Mouse (Mus musculus): Measurements from ENCODE around the gene Lama4. TPM values are rescaled to one million over a fixed set of nuclear protein-coding genes. Genes with fewer than 3 reads are reported as not detected.

The Lama4 gene
- total and polyA plus RNA-seq, 3 experiments = 40.7 to 55.4 (median 51.8) TPM

DNA sequence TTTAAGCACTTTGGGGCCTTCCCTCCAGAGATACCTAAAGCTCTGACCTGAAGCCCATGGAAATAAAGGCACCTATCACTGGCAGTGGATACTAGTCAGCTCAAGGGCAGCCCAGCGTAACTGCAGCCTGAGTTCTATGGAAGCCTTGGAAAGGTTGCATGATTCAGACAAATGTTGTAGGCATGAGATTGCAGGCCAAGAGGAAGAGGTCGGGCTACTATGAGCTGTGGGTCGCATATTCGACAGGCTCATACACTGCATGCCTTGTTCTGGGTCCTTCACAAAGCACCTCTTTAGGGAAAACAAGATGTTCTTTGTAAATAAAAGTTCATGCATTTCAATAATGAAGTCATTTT, 618 bp upstream of the Lama4 start:
- no peak overlapping the region for H3K9ac ChIP-seq (ENCODE audit: low read depth, low read length)
- H3K4me3 ChIP-seq = peak overlapping the region; percentile 72
- peaks cover 10% of the 10 kb centered on the region for H3K79me2 ChIP-seq (replicated peaks; ENCODE audit: control insufficient read depth, insufficient read depth, low read length)
- DNase-seq = no peak
- peaks cover 17% of the 10 kb centered on the region; the same call in 1 of the 2 replicates for H3K36me3 ChIP-seq (ENCODE audit: control insufficient read depth, insufficient read depth, low read length)
- intact Hi-C loops (cut with DNase I) = loop anchor here (1.0 to 5.0 kb wide), 4 partner anchors 43 to 88 kb away; no protein-coding TSS in a partner anchor
- no peaks in the 10 kb centered on the region for H3K27me3 ChIP-seq (ENCODE audit: control insufficient read depth, insufficient read depth, low read length)
- H3K4me1 ChIP-seq (ENCODE audit: control insufficient read depth, insufficient read depth, low read length) = peaks cover 17% of the 10 kb centered on the region
- peak overlapping the region; percentile 96 for H3K27ac ChIP-seq
- WGBS = 22% methylated on average over 4 of the region's 4 CpGs
- no peak for TF ChIP-seq EP300 (IDR thresholded peaks at IDR 0.05; ENCODE audit: insufficient read depth, low read depth, low read length)
- TF ChIP-seq POLR2A (IDR thresholded peaks at IDR 0.05; ENCODE audit: insufficient read depth, low read depth, low read length) = no peak
- no peak for TF ChIP-seq CTCF (IDR thresholded peaks at IDR 0.05)

DNA sequence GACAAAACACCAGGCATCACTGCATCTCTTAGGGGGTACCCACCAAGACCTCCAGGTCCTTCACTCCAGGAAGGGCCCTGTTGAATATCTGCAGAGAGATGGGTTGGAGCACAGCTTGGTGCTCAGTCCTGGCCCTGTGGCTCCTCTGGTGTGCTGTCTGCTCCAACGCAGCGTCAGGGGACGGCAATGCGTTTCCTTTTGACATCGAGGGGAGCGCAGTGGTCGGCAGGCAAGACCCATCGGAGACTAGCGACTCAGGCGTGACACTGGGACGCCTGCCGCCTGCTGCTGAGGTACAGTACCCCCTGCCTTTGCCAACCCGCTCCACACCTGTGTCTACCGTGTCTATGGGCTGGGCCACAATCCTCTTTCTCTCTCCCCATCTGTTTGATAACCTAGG, 542 bp downstream of the Lama4 start:
- 1% methylated on average over 14 of the region's 14 CpGs for WGBS
- peaks cover 28% of the 10 kb centered on the region for H3K36me3 ChIP-seq (ENCODE audit: control insufficient read depth, insufficient read depth, low read length)
- H3K4me1 ChIP-seq (ENCODE audit: control insufficient read depth, insufficient read depth, low read length) = peaks cover 21% of the 10 kb centered on the region
- H3K27ac ChIP-seq = peak overlapping the region; percentile 96
- H3K27me3 ChIP-seq (ENCODE audit: control insufficient read depth, insufficient read depth, low read length) = no peaks in the 10 kb centered on the region
- intact Hi-C loops (cut with DNase I) = loop anchor here (1.0 to 5.0 kb wide), 3 partner anchors 41 to 84 kb away; no protein-coding TSS in a partner anchor
- H3K4me3 ChIP-seq = peak overlapping the region; percentile 72
- peak; percentile 58 to 73 for DNase-seq
- H3K79me2 ChIP-seq (replicated peaks; ENCODE audit: control insufficient read depth, insufficient read depth, low read length) = peaks cover 10% of the 10 kb centered on the region
- peak; percentile 41; the same call in 1 of the 2 replicates for TF ChIP-seq CTCF (IDR thresholded peaks at IDR 0.05)
- TF ChIP-seq POLR2A (IDR thresholded peaks at IDR 0.05; ENCODE audit: insufficient read depth, low read depth, low read length) = no peak
- peak overlapping the region; percentile 100 for H3K9ac ChIP-seq (ENCODE audit: low read depth, low read length)

DNA sequence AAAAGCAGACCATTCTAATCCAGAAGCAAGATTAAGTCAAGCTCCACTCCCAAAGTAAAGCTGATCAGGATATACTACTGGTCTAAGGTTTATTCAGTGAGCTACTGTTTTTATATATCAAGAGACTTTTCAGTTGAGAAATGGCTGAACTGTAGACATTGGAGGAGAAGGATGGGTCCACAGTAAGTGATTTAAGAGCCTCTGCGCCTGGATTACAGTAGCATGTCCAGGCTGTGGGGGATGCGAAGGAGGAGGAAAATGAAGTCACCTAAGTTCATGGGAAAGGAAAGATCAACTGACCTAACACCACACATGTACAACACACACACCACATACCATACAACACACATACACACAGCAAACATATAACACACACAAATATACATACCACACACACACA, 1.3 kb downstream of the Lama4 start:
- peaks cover 21% of the 10 kb centered on the region for H3K4me1 ChIP-seq (ENCODE audit: control insufficient read depth, insufficient read depth, low read length)
- H3K27ac ChIP-seq = peak overlapping the region; percentile 96
- H3K9ac ChIP-seq (ENCODE audit: low read depth, low read length) = peak overlapping the region; percentile 100
- 28% methylated on average over 2 of the region's 2 CpGs for WGBS
- H3K4me3 ChIP-seq = peak overlapping the region; percentile 72
- no peaks in the 10 kb centered on the region for H3K27me3 ChIP-seq (ENCODE audit: control insufficient read depth, insufficient read depth, low read length)
- peaks cover 27% of the 10 kb centered on the region for H3K36me3 ChIP-seq (ENCODE audit: control insufficient read depth, insufficient read depth, low read length)
- intact Hi-C loops (cut with DNase I) = loop anchor here (5.0 kb wide), 2 partner anchors 41 to 56 kb away; no protein-coding TSS in a partner anchor
- TF ChIP-seq POLR2A (IDR thresholded peaks at IDR 0.05; ENCODE audit: insufficient read depth, low read depth, low read length) = no peak
- no peak for TF ChIP-seq CTCF (IDR thresholded peaks at IDR 0.05)
- no peak for TF ChIP-seq EP300 (IDR thresholded peaks at IDR 0.05; ENCODE audit: insufficient read depth, low read depth, low read length)
- peaks cover 10% of the 10 kb centered on the region for H3K79me2 ChIP-seq (replicated peaks; ENCODE audit: control insufficient read depth, insufficient read depth, low read length)
- DNase-seq = no peak

DNA sequence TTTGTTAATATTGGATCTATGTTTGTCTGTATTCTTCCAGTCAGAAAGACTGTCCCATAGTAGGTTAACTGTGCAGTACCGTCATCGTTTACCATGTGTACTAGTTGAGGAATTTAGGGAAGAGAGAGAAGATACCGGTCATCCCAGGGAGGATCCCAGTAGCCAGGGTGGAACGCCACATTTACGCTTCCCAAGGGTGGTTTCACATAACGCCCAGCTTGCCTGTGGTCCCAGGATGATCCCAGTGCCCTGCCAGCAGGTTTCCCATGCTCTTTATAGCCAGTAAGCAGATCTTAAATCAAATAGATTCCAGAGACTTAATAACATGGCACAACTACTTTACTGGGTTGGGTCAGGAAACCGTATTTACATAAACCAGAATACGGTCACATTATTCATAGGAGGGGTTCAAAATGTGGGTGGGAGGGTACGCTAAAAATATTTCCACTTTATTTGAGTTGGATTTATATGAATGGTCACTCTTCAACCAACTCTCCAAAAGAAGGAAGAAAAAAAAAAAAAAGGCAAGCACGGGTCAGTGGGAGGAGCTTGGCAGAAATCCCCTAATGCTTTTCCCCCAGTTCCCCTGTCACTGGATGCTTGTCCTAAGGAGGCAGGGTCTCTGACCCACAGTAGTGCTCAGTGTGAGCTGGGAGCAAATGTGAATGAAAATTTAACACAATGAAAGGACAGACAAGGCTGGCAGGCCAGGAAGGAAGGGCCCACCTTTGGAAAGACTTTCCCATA, 3.2 kb downstream of the Lama4 start:
- peaks cover 20% of the 10 kb centered on the region for H3K4me1 ChIP-seq (ENCODE audit: control insufficient read depth, insufficient read depth, low read length)
- peak overlapping the region; percentile 96 for H3K27ac ChIP-seq
- H3K4me3 ChIP-seq = peak overlapping the region; percentile 72
- H3K27me3 ChIP-seq (ENCODE audit: control insufficient read depth, insufficient read depth, low read length) = no peaks in the 10 kb centered on the region
- H3K36me3 ChIP-seq (ENCODE audit: control insufficient read depth, insufficient read depth, low read length) = peaks cover 39% of the 10 kb centered on the region
- peaks cover 10% of the 10 kb centered on the region for H3K79me2 ChIP-seq (replicated peaks; ENCODE audit: control insufficient read depth, insufficient read depth, low read length)
- 17% methylated on average over 10 of the region's 10 CpGs for WGBS
- peak in 1 of 2 experiments; percentile 51 for DNase-seq
- TF ChIP-seq CTCF (IDR thresholded peaks at IDR 0.05) (no peak), POLR2A (IDR thresholded peaks at IDR 0.05; ENCODE audit: insufficient read depth, low read depth, low read length) (no peak), EP300 (IDR thresholded peaks at IDR 0.05; ENCODE audit: insufficient read depth, low read depth, low read length) (no peak)
- intact Hi-C loops (cut with DNase I) = loop anchor here (5.0 kb wide), 2 partner anchors 39 to 54 kb away; no protein-coding TSS in a partner anchor
- peak overlapping the region; percentile 49 for H3K9ac ChIP-seq (ENCODE audit: low read depth, low read length)

DNA sequence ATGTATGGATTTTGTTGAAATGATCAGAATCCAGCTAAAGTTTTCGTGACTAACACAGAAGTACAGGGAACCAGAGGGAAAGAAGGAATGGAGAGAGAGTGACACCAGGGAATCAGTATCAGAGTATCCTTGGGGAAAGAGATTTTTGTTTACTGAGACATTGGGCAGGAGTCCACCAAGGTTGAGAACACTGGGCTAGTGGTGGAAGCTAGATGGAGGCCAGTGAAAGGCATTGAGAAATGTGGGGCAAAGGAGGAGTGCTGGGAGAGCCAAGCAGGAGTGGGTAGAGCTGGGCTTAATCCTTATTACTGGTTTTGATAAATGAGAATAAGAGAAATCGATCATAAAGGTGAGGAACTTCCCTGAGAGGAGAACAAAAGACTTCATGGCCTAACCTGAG, 4.2 kb downstream of the Lama4 start:
- Histone ChIP-seq H3K27me3 (ENCODE audit: control insufficient read depth, insufficient read depth, low read length) (no peaks in the 10 kb centered on the region), H3K79me2 (replicated peaks; ENCODE audit: control insufficient read depth, insufficient read depth, low read length) (peaks cover 10% of the 10 kb centered on the region), H3K36me3 (ENCODE audit: control insufficient read depth, insufficient read depth, low read length) (peaks cover 41% of the 10 kb centered on the region), H3K4me3 (peak overlapping the region; percentile 25; the same call in 1 of the 2 replicates), H3K4me1 (ENCODE audit: control insufficient read depth, insufficient read depth, low read length) (peaks cover 18% of the 10 kb centered on the region), H3K9ac (ENCODE audit: low read depth, low read length) (no peak overlapping the region; the same call in 1 of the 2 replicates), H3K27ac (peak overlapping the region; percentile 66)
- TF ChIP-seq CTCF (IDR thresholded peaks at IDR 0.05) (no peak), POLR2A (IDR thresholded peaks at IDR 0.05; ENCODE audit: insufficient read depth, low read depth, low read length) (no peak), EP300 (IDR thresholded peaks at IDR 0.05; ENCODE audit: insufficient read depth, low read depth, low read length) (no peak)
- 52% methylated on average over 2 of the region's 2 CpGs for WGBS
- DNase-seq = no peak
- intact Hi-C loops (cut with DNase I) = loop anchor here (5.0 kb wide), 2 partner anchors 38 to 53 kb away; no protein-coding TSS in a partner anchor

DNA sequence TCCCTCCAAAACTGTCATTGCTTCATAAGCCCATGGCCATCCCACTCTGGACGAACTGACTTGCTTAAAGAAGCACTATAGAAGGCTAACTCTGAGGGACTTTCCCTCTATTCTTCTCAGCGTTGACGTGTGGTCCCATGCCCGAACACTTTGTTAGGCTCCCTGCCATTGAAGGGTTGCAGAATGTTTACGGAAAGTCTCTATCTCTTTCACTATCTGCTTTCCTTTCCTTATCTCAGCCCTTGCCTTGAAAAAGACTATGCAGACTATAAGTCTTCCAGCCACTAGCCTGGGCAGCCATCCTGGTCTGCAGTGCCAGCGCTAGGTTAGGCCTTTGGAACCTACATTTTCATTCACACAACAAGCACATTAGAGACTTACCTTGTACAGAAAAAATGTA, 4.7 kb downstream of the Lama4 start:
- TF ChIP-seq CTCF (IDR thresholded peaks at IDR 0.05) = no peak
- no peak for TF ChIP-seq EP300 (IDR thresholded peaks at IDR 0.05; ENCODE audit: insufficient read depth, low read depth, low read length)
- TF ChIP-seq POLR2A (IDR thresholded peaks at IDR 0.05; ENCODE audit: insufficient read depth, low read depth, low read length) = no peak
- DNase-seq = no peak
- intact Hi-C loops (cut with DNase I) = loop anchor here (5.0 kb wide), 2 partner anchors 37 to 52 kb away; no protein-coding TSS in a partner anchor
- peak overlapping the region; percentile 66 for H3K27ac ChIP-seq
- no peaks in the 10 kb centered on the region for H3K27me3 ChIP-seq (ENCODE audit: control insufficient read depth, insufficient read depth, low read length)
- WGBS = 21% methylated on average over 6 of the region's 6 CpGs
- peaks cover 15% of the 10 kb centered on the region for H3K4me1 ChIP-seq (ENCODE audit: control insufficient read depth, insufficient read depth, low read length)
- peaks cover 45% of the 10 kb centered on the region for H3K36me3 ChIP-seq (ENCODE audit: control insufficient read depth, insufficient read depth, low read length)
- peak overlapping the region; percentile 25; the same call in 1 of the 2 replicates for H3K4me3 ChIP-seq
- H3K9ac ChIP-seq (ENCODE audit: low read depth, low read length) = peak overlapping the region; percentile 40; the same call in 1 of the 2 replicates
- peaks cover 10% of the 10 kb centered on the region for H3K79me2 ChIP-seq (replicated peaks; ENCODE audit: control insufficient read depth, insufficient read depth, low read length)

All from heart, adult 2 months (tissue).